Mouse (Mus musculus) heart, adult 2 months (tissue): ENCODE measurements around the gene Celf2.

Experiments used
- CTCF ChIP-seq: fragments of 200-600 bp; IDR thresholded peaks from 2 replicates; pipeline ENCODE4 v1.8.1; 2022; ENCODE audit warnings: antibody characterized with exemption, mild to moderate bottlenecking, moderate library complexity
- EP300 ChIP-seq: fragments of 200-500 bp; IDR thresholded peaks from 2 replicates; pipeline ENCODE4 v1.6.1; 2011; ENCODE audit warnings: low read depth, low read length, control low read depth; ENCODE audit not compliant: insufficient read depth
- POLR2A ChIP-seq: fragments of 200-500 bp; IDR thresholded peaks from 2 replicates; pipeline ENCODE4 v1.6.1; 2011; ENCODE audit warnings: mild to moderate bottlenecking, low read depth, low read length, control low read depth; ENCODE audit not compliant: insufficient read depth

GRCm38 (mm10) chr2:7270051-7270450, 239.3 kb downstream of the Celf2 start:
- TF ChIP-seq CTCF (no peak), POLR2A (no peak), EP300 (no peak)
